Mouse (Mus musculus) brain, embryonic 18.5 days (tissue): ENCODE measurements around the gene Ltv1.

ENCODE experiments used
- DNase-seq: peaks from one replicate; pipeline ENCODE4 v3.0.0-alpha.2; 2012; ENCODE audit warnings: low read depth, low spot score

Ltv1 gene

DNA sequence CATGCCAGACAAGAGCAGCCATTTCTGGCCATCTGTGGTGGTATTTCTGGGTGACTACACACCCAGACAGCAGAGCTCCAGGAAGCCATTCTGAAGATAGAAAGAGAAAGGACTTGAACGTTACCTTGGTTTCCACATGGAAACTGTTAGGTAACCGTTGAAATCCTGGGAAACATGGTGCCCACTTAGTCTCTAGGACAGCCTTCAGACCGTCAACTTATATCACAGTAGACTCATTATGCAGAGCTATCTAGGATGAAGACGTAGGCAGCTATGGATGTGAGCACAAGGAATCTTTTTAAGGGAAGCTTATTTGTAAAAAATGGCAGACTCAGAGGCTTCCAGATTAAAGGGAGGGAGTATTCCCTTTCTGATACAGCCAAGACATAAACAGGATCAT is 59.1 kb downstream of the Ltv1 start:
- no peak for DNase-seq
